Mouse (Mus musculus): Measurements from ENCODE around the gene Dmtf1. TPM values are rescaled to one million over a fixed set of nuclear protein-coding genes. Genes with fewer than 3 reads are reported as not detected.
A peak's percentile ranks its signal among the peaks of the same experiment; 100 is the strongest.

Dmtf1 gene
- polyA plus RNA-seq, 1 experiment from 2014 or later = 10.2 TPM

DNA sequence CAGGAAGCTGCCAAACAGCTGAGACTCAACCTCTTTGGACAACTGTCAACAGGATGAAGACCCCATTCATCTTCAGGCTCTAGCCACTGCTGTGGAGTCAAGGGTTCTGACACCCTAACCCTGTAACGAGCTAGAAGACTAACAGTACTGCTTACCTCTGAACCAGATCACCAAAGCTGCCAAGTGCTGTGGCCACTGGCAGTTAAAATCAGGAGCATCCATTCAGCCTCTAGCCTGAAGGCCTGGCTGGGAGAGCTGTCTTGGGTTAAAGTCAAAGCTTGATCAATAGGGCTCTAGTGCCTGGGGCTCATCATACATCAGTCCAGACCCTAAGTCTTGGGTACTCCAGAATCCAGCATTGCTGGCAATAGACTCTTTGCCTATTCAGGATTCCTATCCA is 4.2 kb downstream of the Dmtf1 start:
- Histone ChIP-seq H3K27ac (ENCODE audit: low read length) (no peak overlapping the region), H3K4me1 (ENCODE audit: control insufficient read depth, low read depth, low read length) (peaks cover 3% of the 10 kb centered on the region), H3K36me3 (ENCODE audit: control insufficient read depth, insufficient read depth) (no peaks in the 10 kb centered on the region), H3K4me3 (ENCODE audit: low read depth, low read length) (no peak overlapping the region), H3K9ac (ENCODE audit: low read depth, low read length) (no peak overlapping the region), H3K27me3 (ENCODE audit: control insufficient read depth, insufficient read depth, low read depth, low read length) (no peaks in the 10 kb centered on the region), H3K9me3 (replicated peaks; ENCODE audit: control insufficient read depth, low read length) (no peaks in the 10 kb centered on the region), H3K4me2 (ENCODE audit: low read depth, low read length) (no peak overlapping the region)
- no peak for ATAC-seq (ENCODE audit: low read depth)
- 74% methylated on average over 1 of the region's 1 CpGs for WGBS (ENCODE audit: insufficient replicate concordance)

DNA sequence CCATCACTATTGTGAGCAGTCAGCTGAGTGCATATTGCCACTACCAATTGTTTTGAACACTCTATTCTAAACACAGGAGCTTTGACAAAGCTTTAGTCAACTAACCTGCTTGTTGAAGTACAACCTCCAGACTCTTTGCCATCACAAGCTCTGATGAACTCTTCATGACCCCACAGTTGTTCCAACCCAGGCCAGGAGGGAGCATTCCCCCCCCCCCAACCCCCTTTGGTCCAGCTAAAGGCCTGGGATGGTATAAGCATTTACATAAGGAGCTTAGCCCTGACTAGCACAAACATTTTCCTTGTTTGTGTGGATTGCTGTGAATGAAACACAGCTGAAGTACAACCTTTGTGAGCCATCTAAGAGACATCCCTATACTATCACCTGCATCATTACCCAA is 4.8 kb downstream of the Dmtf1 start:
- Histone ChIP-seq H3K36me3 (ENCODE audit: control insufficient read depth, insufficient read depth) (no peaks in the 10 kb centered on the region), H3K27me3 (ENCODE audit: control insufficient read depth, insufficient read depth, low read depth, low read length) (no peaks in the 10 kb centered on the region), H3K9ac (ENCODE audit: low read depth, low read length) (no peak overlapping the region), H3K27ac (ENCODE audit: low read length) (no peak overlapping the region), H3K9me3 (replicated peaks; ENCODE audit: control insufficient read depth, low read length) (no peaks in the 10 kb centered on the region), H3K4me2 (ENCODE audit: low read depth, low read length) (no peak overlapping the region), H3K4me3 (ENCODE audit: low read depth, low read length) (no peak overlapping the region), H3K4me1 (ENCODE audit: control insufficient read depth, low read depth, low read length) (no peaks in the 10 kb centered on the region)
- ATAC-seq (ENCODE audit: low read depth) = no peak

DNA sequence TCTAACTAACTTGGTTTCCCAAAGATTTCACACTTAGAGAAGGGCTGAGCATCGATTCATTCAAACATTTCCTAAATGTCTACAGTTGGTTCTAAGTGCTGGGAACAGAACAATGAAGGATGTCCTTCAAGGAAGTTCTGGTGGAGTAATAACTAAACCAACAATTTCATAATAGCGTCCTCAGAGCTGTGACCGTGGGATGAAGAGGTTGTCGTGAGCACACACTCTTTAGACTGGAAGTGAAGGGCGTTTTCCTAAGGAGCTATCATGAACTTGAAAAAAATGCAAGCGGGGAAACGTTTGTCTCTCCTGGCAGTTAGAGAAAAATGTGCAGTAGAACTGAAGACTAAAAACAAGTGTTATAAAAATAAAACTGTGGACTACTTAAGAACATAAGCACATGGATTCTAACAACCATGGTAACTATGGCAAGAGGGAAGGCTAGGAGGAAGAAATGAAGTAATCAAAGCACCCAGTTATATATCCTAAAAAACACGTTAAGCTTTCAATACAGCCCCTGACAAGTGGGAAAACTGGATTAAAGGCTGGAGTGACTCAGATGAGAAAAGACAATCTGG is 12.2 kb downstream of the Dmtf1 start:
- H3K9me3 ChIP-seq (replicated peaks; ENCODE audit: control insufficient read depth, low read length) = no peaks in the 10 kb centered on the region
- no peak overlapping the region for H3K4me3 ChIP-seq (ENCODE audit: low read depth, low read length)
- no peaks in the 10 kb centered on the region for H3K4me1 ChIP-seq (ENCODE audit: control insufficient read depth, low read depth, low read length)
- H3K27me3 ChIP-seq (ENCODE audit: control insufficient read depth, insufficient read depth, low read depth, low read length) = no peaks in the 10 kb centered on the region
- ATAC-seq (ENCODE audit: low read depth) = no peak
- no peak overlapping the region for H3K27ac ChIP-seq (ENCODE audit: low read length)
- peaks cover 2% of the 10 kb centered on the region for H3K36me3 ChIP-seq (ENCODE audit: control insufficient read depth, insufficient read depth)
- 73% methylated on average over 8 of the region's 8 CpGs for WGBS (ENCODE audit: insufficient replicate concordance)
- H3K9ac ChIP-seq (ENCODE audit: low read depth, low read length) = no peak overlapping the region
- H3K4me2 ChIP-seq (ENCODE audit: low read depth, low read length) = no peak overlapping the region

DNA sequence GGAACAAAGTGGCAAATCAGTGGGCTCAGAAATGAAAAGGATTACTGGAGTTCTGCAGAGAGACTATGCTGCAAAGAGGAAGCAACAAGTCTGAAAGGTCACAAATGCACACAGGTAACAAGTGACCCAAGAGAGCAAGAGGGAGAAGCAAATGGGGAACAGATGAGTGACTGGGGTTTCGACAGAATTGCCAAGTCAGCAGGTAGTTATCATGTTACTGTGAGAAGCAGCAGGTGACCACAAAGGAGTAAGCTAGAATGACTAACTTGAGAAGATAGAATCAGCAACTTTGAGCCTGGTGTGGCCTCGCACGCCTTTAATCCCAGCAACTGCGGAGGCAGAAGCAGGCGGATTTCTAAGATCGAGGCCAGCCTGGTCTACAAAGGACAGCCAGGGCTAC is 19.2 kb downstream of the Dmtf1 start:
- Histone ChIP-seq H3K9me3 (replicated peaks; ENCODE audit: control insufficient read depth, low read length) (no peaks in the 10 kb centered on the region), H3K36me3 (ENCODE audit: control insufficient read depth, insufficient read depth) (no peaks in the 10 kb centered on the region; the same call in none of the 2 replicates), H3K27ac (ENCODE audit: low read length) (no peak overlapping the region), H3K9ac (ENCODE audit: low read depth, low read length) (no peak overlapping the region), H3K4me2 (ENCODE audit: low read depth, low read length) (no peak overlapping the region), H3K27me3 (ENCODE audit: control insufficient read depth, insufficient read depth, low read depth, low read length) (no peaks in the 10 kb centered on the region), H3K4me3 (ENCODE audit: low read depth, low read length) (no peak overlapping the region), H3K4me1 (ENCODE audit: control insufficient read depth, low read depth, low read length) (no peaks in the 10 kb centered on the region)
- ATAC-seq (ENCODE audit: low read depth) = no peak
- WGBS (ENCODE audit: insufficient replicate concordance) = 73% methylated on average over 6 of the region's 6 CpGs

DNA sequence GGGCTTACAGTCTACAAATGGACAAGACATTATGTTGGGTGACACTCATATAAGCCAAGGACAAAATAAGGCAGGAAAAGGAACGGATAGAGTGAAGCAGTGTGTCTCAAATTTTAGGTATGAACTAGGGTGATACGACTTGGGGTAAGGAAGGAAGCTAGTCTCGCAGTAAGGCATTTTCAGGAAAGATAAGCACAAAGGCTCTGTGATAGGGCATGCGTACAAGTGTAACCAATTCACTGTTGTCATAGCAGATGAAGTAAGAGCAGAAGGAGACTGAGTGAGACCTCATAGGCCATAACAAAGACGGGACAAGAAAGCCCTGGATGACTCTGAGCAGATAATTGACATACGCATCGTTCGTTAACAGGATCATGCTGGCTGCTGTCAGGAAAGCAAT is 20.9 kb downstream of the Dmtf1 start:
- Histone ChIP-seq H3K27ac (ENCODE audit: low read length) (no peak overlapping the region), H3K4me2 (ENCODE audit: low read depth, low read length) (no peak overlapping the region), H3K4me3 (ENCODE audit: low read depth, low read length) (no peak overlapping the region), H3K9me3 (replicated peaks; ENCODE audit: control insufficient read depth, low read length) (no peaks in the 10 kb centered on the region), H3K4me1 (ENCODE audit: control insufficient read depth, low read depth, low read length) (no peaks in the 10 kb centered on the region), H3K9ac (ENCODE audit: low read depth, low read length) (no peak overlapping the region), H3K36me3 (ENCODE audit: control insufficient read depth, insufficient read depth) (no peaks in the 10 kb centered on the region; the same call in 1 of the 2 replicates), H3K27me3 (ENCODE audit: control insufficient read depth, insufficient read depth, low read depth, low read length) (no peaks in the 10 kb centered on the region)
- 39% methylated on average over 8 of the region's 8 CpGs for WGBS (ENCODE audit: insufficient replicate concordance)
- ATAC-seq (ENCODE audit: low read depth) = peak; percentile 35; the same call in 1 of the 2 replicates

DNA sequence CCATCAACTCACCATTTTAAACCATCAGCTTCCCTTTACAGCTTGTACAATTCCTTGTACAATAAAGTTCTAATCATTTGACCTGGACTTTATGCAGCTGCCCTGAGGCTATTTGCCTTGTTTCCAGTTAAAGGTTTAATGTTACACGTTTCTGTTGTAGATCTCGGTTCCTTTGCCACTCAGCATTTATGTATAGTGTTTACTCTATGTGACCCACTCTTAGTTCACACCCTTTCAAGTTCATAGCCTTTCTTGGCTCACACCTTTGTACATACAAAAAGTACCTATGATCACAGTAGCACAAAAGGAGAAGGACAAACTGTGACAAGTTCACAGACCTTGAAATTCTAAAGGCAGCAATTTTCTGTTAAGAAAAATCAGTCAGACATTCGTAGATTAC is 26.0 kb downstream of the Dmtf1 start:
- H3K4me1 ChIP-seq (ENCODE audit: control insufficient read depth, low read depth, low read length) = no peaks in the 10 kb centered on the region
- no peaks in the 10 kb centered on the region for H3K27me3 ChIP-seq (ENCODE audit: control insufficient read depth, insufficient read depth, low read depth, low read length)
- no peak overlapping the region for H3K27ac ChIP-seq (ENCODE audit: low read length)
- no peak overlapping the region for H3K4me2 ChIP-seq (ENCODE audit: low read depth, low read length)
- no peak for ATAC-seq (ENCODE audit: low read depth)
- H3K36me3 ChIP-seq (ENCODE audit: control insufficient read depth, insufficient read depth) = peaks cover 3% of the 10 kb centered on the region; the same call in 1 of the 2 replicates
- 77% methylated on average over 3 of the region's 3 CpGs for WGBS (ENCODE audit: insufficient replicate concordance)
- no peaks in the 10 kb centered on the region for H3K9me3 ChIP-seq (replicated peaks; ENCODE audit: control insufficient read depth, low read length)
- H3K9ac ChIP-seq (ENCODE audit: low read depth, low read length) = no peak overlapping the region
- H3K4me3 ChIP-seq (ENCODE audit: low read depth, low read length) = no peak overlapping the region

DNA sequence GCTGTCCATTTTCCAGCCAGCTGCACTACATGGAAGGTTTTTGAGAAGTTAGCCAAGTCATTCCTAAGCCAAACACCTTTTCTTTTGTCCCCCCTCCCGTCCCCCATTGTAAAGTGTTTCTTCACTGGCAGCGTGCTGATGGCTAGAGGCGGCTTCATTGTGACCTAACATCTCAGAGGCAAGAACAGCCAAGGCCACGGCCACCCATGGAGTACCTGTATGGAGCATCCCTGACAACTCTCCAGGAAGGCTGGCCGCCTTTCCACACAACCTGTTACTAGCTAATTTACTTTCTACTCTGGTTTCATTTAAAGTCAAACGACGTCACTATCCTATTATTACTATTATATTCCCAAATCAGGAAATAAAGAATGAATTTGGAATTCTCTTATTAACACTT is 29.8 kb downstream of the Dmtf1 start:
- Histone ChIP-seq H3K27me3 (ENCODE audit: control insufficient read depth, insufficient read depth, low read depth, low read length) (no peaks in the 10 kb centered on the region), H3K4me1 (ENCODE audit: control insufficient read depth, low read depth, low read length) (no peaks in the 10 kb centered on the region), H3K9ac (ENCODE audit: low read depth, low read length) (no peak overlapping the region), H3K4me3 (ENCODE audit: low read depth, low read length) (no peak overlapping the region), H3K4me2 (ENCODE audit: low read depth, low read length) (no peak overlapping the region), H3K27ac (ENCODE audit: low read length) (no peak overlapping the region), H3K36me3 (ENCODE audit: control insufficient read depth, insufficient read depth) (peaks cover 7% of the 10 kb centered on the region), H3K9me3 (replicated peaks; ENCODE audit: control insufficient read depth, low read length) (no peaks in the 10 kb centered on the region)
- 82% methylated on average over 7 of the region's 7 CpGs for WGBS (ENCODE audit: insufficient replicate concordance)
- ATAC-seq (ENCODE audit: low read depth) = no peak

DNA sequence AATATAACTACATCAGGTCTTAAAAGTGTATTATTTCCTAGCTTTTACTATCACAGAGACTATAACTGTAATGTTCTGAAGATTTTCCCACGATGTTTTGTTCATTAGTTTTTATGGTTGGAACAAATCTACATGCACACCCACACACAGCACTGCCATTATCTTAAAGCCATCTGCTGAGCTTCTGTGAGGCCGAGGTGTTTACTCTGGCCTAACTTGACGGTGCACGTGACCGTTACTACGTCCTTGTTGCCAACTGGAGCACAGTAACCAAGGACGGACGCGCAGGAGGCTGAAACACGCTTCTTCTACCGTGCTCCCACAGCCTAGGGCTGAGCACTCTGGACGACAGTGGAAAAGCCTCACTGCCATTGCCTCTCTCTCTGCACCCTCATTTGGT is 33.0 kb downstream of the Dmtf1 start:
- Histone ChIP-seq H3K27ac (ENCODE audit: low read length) (no peak overlapping the region), H3K4me1 (ENCODE audit: control insufficient read depth, low read depth, low read length) (no peaks in the 10 kb centered on the region), H3K36me3 (ENCODE audit: control insufficient read depth, insufficient read depth) (peaks cover 15% of the 10 kb centered on the region), H3K9ac (ENCODE audit: low read depth, low read length) (no peak overlapping the region), H3K9me3 (replicated peaks; ENCODE audit: control insufficient read depth, low read length) (no peaks in the 10 kb centered on the region), H3K27me3 (ENCODE audit: control insufficient read depth, insufficient read depth, low read depth, low read length) (no peaks in the 10 kb centered on the region), H3K4me3 (ENCODE audit: low read depth, low read length) (no peak overlapping the region), H3K4me2 (ENCODE audit: low read depth, low read length) (no peak overlapping the region)
- no peak for ATAC-seq (ENCODE audit: low read depth)
- WGBS (ENCODE audit: insufficient replicate concordance) = 73% methylated on average over 12 of the region's 12 CpGs

DNA sequence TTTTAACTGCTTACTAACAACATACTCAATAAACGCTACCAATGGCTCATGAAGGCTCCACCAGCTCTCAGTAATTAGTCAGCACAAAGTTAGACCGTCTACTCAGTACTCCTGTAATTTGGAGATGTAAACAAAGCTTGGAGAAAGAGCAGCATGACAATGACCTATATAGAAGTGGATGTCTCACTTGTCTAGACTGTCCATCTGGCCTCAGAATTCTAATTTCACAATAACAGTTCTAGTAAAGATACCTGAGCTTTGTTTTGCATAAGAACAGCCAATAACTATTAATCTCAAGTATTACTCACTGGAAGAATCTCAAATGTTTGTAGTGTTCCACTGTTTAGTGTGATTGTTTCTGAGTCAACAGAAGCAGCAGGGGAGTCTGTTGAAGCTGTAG is 37.4 kb downstream of the Dmtf1 start:
- Histone ChIP-seq H3K27ac (ENCODE audit: low read length) (no peak overlapping the region), H3K27me3 (ENCODE audit: control insufficient read depth, insufficient read depth, low read depth, low read length) (no peaks in the 10 kb centered on the region), H3K9me3 (replicated peaks; ENCODE audit: control insufficient read depth, low read length) (no peaks in the 10 kb centered on the region), H3K4me1 (ENCODE audit: control insufficient read depth, low read depth, low read length) (no peaks in the 10 kb centered on the region), H3K4me3 (ENCODE audit: low read depth, low read length) (no peak overlapping the region), H3K36me3 (ENCODE audit: control insufficient read depth, insufficient read depth) (peaks cover 24% of the 10 kb centered on the region), H3K9ac (ENCODE audit: low read depth, low read length) (no peak overlapping the region), H3K4me2 (ENCODE audit: low read depth, low read length) (no peak overlapping the region)
- ATAC-seq (ENCODE audit: low read depth) = no peak
- 83% methylated on average over 2 of the region's 2 CpGs for WGBS (ENCODE audit: insufficient replicate concordance)

Measured in liver, embryonic 16.5 days (tissue).